In the genomic region with DNA sequence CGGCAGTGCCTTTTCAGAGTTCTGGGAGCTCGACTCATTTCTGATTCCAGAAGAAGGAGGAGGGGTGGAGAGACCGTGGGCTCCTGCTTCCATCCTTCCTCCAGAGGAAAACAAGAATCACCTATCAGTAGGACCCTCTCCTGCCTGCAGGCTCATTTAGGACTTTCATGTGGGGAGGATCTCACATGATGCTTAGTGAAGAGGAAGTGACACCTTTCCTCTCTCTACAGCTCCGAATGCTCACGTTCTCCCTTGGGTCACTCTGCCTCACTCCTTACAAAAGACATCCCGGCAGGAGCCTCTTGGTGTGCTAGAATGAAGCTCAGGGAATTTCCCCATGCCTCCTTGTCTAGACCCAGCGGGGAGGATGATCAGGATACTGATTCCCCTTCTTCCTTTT, we compare ENCODE assay signal across 19 mouse cellular contexts. TPM values are rescaled to one million over a fixed set of nuclear protein-coding genes. Genes with fewer than 3 reads are reported as not detected.
DNase-seq lines count a peak whose midpoint lies in the region; ATAC-seq lines count a peak whose summit lies in the region.
"Had no signal": no experiment of that assay in that cellular context is flagged by ENCODE, and none has a peak within 500 bp of the region (broad histone marks: within the 10 kb centered on the region; RNA-seq: fewer than 3 reads in every experiment).

No protein-coding gene starts in this region.

- ATAC-seq in common myeloid progenitor, adult 5-6 weeks (replicated peaks; ENCODE audit: low read depth, poor library complexity, severe bottlenecking), result peak; percentile 32; the same call in 1 of the 2 replicates
- ATAC-seq in megakaryocyte, adult 5-6 weeks (ENCODE audit: poor library complexity, severe bottlenecking), result peak; percentile 35; the same call in 1 of the 2 replicates
- ATAC-seq: forebrain, embryonic 13.5 days; forebrain, embryonic 15.5 days; forebrain, postnatal 0 days; Patski had no signal

- DNase-seq in A20 (ENCODE audit: low read depth, low spot score), result peak; percentile 7
- DNase-seq in adrenal gland, postnatal 4 days (ENCODE audit: low spot score in 2 of 2), result no peak
- no peak for DNase-seq in layer of hippocampus, adult 9-10 months (ENCODE audit: low spot score)
- no peak for DNase-seq in gastrocnemius, postnatal 4 days (ENCODE audit: low spot score in 2 of 2)
- DNase-seq: adrenal gland, adult 2 months; adrenal gland, postnatal 10 days; adrenal gland, postnatal 25 days; cerebellum, adult 11-12 months; cerebellum, adult 2 months; cerebellum, adult 9-10 months; cerebellum, postnatal 10 days; cerebellum, postnatal 25 days; forebrain, postnatal 0 days had no signal

RNA-seq across cellular contexts. Expression of a gene that starts 8.9 kb away (rescaled TPM):
- 8.0 and 14.7 TPM in 2 replicates for total RNA-seq in common myeloid progenitor, adult 5-6 weeks (2017)
- total RNA-seq in megakaryocyte, adult 5-6 weeks (2015), result 2,141 and 2,313 TPM in 2 replicates
- 1,043 and 1,047 TPM in 2 replicates for total RNA-seq in megakaryocyte, adult 5-6 weeks (2017)
- total RNA-seq in adrenal gland, postnatal 4 days (2021), result 10 to 100 TPM; 71.7 to 72.5 TPM
- 100 to 1,000 TPM; 140 to 154 TPM for total RNA-seq in gastrocnemius, postnatal 4 days (2021)
- total RNA-seq: G1E had no signal

RNA-seq across cellular contexts. Expression of a gene that starts 13.2 kb away (rescaled TPM):
- not detected in 2 replicates for total RNA-seq in common myeloid progenitor, adult 5-6 weeks (2017)
- total RNA-seq in megakaryocyte, adult 5-6 weeks (2015), result not detected in 2 replicates
- total RNA-seq in megakaryocyte, adult 5-6 weeks (2017), result 3.4 TPM in 1 of 2 replicates, not detected in the other
- total RNA-seq in adrenal gland, postnatal 4 days (2021), result not detected
- not detected for total RNA-seq in gastrocnemius, postnatal 4 days (2021)
- total RNA-seq: adrenal gland, adult 2 months; adrenal gland, postnatal 10 days; adrenal gland, postnatal 25 days; forebrain, postnatal 0 days; G1E had no signal

RNA-seq across cellular contexts. Expression of a gene that starts 18.0 kb away (rescaled TPM):
- 15.1 and 35.7 TPM in 2 replicates for total RNA-seq in common myeloid progenitor, adult 5-6 weeks (2017)
- total RNA-seq in megakaryocyte, adult 5-6 weeks (2015), result 2,878 and 2,936 TPM in 2 replicates
- 3,102 and 3,469 TPM in 2 replicates for total RNA-seq in megakaryocyte, adult 5-6 weeks (2017)
- 10 to 100 TPM; 11.4 to 14.7 TPM for total RNA-seq in adrenal gland, postnatal 4 days (2021)
- 10 to 100 TPM; 15.7 to 17.2 TPM for total RNA-seq in gastrocnemius, postnatal 4 days (2021)
- total RNA-seq: G1E had no signal

RNA-seq across cellular contexts. Expression of a gene that starts 19.8 kb away (rescaled TPM):
- total RNA-seq in common myeloid progenitor, adult 5-6 weeks (2017), result not detected in 2 replicates
- not detected in 2 replicates for total RNA-seq in megakaryocyte, adult 5-6 weeks (2015)
- total RNA-seq in megakaryocyte, adult 5-6 weeks (2017), result 2.9 and 5.7 TPM in 2 replicates
- not detected for total RNA-seq in adrenal gland, postnatal 4 days (2021)
- total RNA-seq in gastrocnemius, postnatal 4 days (2021), result not detected
- total RNA-seq: adrenal gland, adult 2 months; adrenal gland, postnatal 10 days; adrenal gland, postnatal 25 days; forebrain, postnatal 0 days; G1E had no signal

RNA-seq across cellular contexts. Expression of a gene that starts 31.5 kb away (rescaled TPM):
- not detected in 2 replicates for total RNA-seq in common myeloid progenitor, adult 5-6 weeks (2017)
- not detected in 2 replicates for total RNA-seq in megakaryocyte, adult 5-6 weeks (2015)
- total RNA-seq in megakaryocyte, adult 5-6 weeks (2017), result not detected in 2 replicates
- total RNA-seq in adrenal gland, postnatal 4 days (2021), result not detected
- total RNA-seq in gastrocnemius, postnatal 4 days (2021), result not detected
- total RNA-seq: adrenal gland, adult 2 months; adrenal gland, postnatal 10 days; adrenal gland, postnatal 25 days; forebrain, postnatal 0 days; G1E had no signal

Comparison
In these comparisons a context has a peak if more than half of its experiments do, and no peak if none do; other contexts are left out.
1. RNA of a gene that starts 8.9 kb away (total RNA-seq): 1,043 to 2,313 TPM in megakaryocyte, adult 5-6 weeks; 140 to 154 TPM in gastrocnemius, postnatal 4 days, 71.7 to 72.5 TPM in adrenal gland, postnatal 4 days and 8.0 to 14.7 TPM in common myeloid progenitor, adult 5-6 weeks; every median in the first group is over 4 times any median in the second.
2. RNA of a gene that starts 18.0 kb away (total RNA-seq): 2,878 to 3,469 TPM in megakaryocyte, adult 5-6 weeks; 15.7 to 17.2 TPM in gastrocnemius, postnatal 4 days, 15.1 to 35.7 TPM in common myeloid progenitor, adult 5-6 weeks and 11.4 to 14.7 TPM in adrenal gland, postnatal 4 days; every median in the first group is over 10 times any median in the second.